10 mouse cellular contexts compared by ENCODE assay signal in genomic region chr5:88912629-88913028, GRCm38 (mm10). TPM values are rescaled to one million over a fixed set of nuclear protein-coding genes. Genes with fewer than 3 reads are reported as not detected.
DNase-seq lines count a peak whose midpoint lies in the region; ATAC-seq lines count a peak whose summit lies in the region.
"Had no signal": no experiment of that assay in that cellular context is flagged by ENCODE, and none has a peak within 500 bp of the region (broad histone marks: within the 10 kb centered on the region; RNA-seq: fewer than 3 reads in every experiment).

No protein-coding gene starts in this region.

- DNase-seq in urinary bladder, postnatal 14 days (ENCODE audit: low spot score), result peak; percentile 60
- DNase-seq in urinary bladder, postnatal 4 days (ENCODE audit: low spot score in 2 of 2), result no peak
- peak; percentile 77 for DNase-seq in adrenal gland, postnatal 10 days
- DNase-seq in cerebellum, postnatal 10 days, result peak; percentile 43 to 52
- DNase-seq in midbrain, embryonic 10.5 days (ENCODE audit: low spot score), result no peak
- no peak for DNase-seq in frontal cortex, postnatal 14 days (ENCODE audit: low spot score in 2 of 2)
- DNase-seq: spleen, adult 18-20 months had no signal

- H3K9me3 ChIP-seq in midbrain, embryonic 10.5 days (replicated peaks), result 0 out of 2 replicates have a peak, but pooled peaks cover 7% of the 10 kb centered on the region
- H3K9me3 ChIP-seq: embryonic facial prominence, embryonic 10.5 days had no signal

- no peaks in the 10 kb centered on the region for H3K4me1 ChIP-seq in midbrain, embryonic 10.5 days
- H3K4me1 ChIP-seq: embryonic facial prominence, embryonic 10.5 days had no signal

- 0 out of 2 replicates have a peak, but pooled peaks cover 2% of the 10 kb centered on the region for H3K36me3 ChIP-seq in midbrain, embryonic 10.5 days
- H3K36me3 ChIP-seq: embryonic facial prominence, embryonic 10.5 days; G1E had no signal

- no peak overlapping the region for H3K27ac ChIP-seq in midbrain, embryonic 10.5 days (replicated peaks)
- H3K27ac ChIP-seq: embryonic facial prominence, embryonic 10.5 days had no signal

- H3K4me3 ChIP-seq in midbrain, embryonic 10.5 days, result no peak overlapping the region
- H3K4me3 ChIP-seq: embryonic facial prominence, embryonic 10.5 days had no signal

- WGBS in midbrain, embryonic 10.5 days, result 97% methylated on average over 2 of the region's 2 CpGs

- ATAC-seq in inflammation-experienced regulatory T-cells, adult 6 months, result no peak

- no peaks in the 10 kb centered on the region for H3K27me3 ChIP-seq in midbrain, embryonic 10.5 days (ENCODE audit: low read depth, poor library complexity, severe bottlenecking)

RNA-seq across cellular contexts. Expression of gene Slc4a4, which starts 26.0 kb away (rescaled TPM):
- total RNA-seq in adrenal gland, postnatal 10 days (2021), result 100 to 1,000 TPM in 1 of 2 experiments, 10 to 100 TPM in 1; 99.5 to 108 TPM
- polyA plus RNA-seq in midbrain, embryonic 10.5 days (2016; fragmentation: Nextera tagmentation; extraction: Ambion mirVana), result 1.5 TPM in 2 replicates
- under 1 TPM in 1 of 3 experiments, not detected in 2; 0.09 TPM for polyA plus RNA-seq in inflammation-experienced regulatory T-cells, adult 6 months (2017; shearing (Covaris generic))
- polyA plus RNA-seq: G1E had no signal

Comparison
In these comparisons a context has a peak if more than half of its experiments do, and no peak if none do; other contexts are left out.
1. DNase-seq: peak in urinary bladder, postnatal 14 days (single experiment), adrenal gland, postnatal 10 days (single experiment) and cerebellum, postnatal 10 days (2 of 2); none in urinary bladder, postnatal 4 days (0 of 2), midbrain, embryonic 10.5 days (single experiment) and frontal cortex, postnatal 14 days (0 of 2).